Mouse (Mus musculus) MEL (cell line): ENCODE measurements around the gene Lifr. TPM values are rescaled to one million over a fixed set of nuclear protein-coding genes. Genes with fewer than 3 reads are reported as not detected.

Experiments used
- DNase-seq: peaks from one replicate; pipeline ENCODE4 v3.0.0; 2011; ENCODE audit warnings: low read depth, low spot score
- H3K27ac ChIP-seq: 2 replicates; pipeline ENCODE4 v1.5.1; 2012; ENCODE audit warnings: low read depth, mild to moderate bottlenecking, control low read depth, low read length, moderate library complexity; ENCODE audit not compliant: control insufficient read depth
- H3K27me3 ChIP-seq, 2 experiments: fragments of 150-350 bp in 1 of 2; sonication (generic) in 1 of 2; 2 replicates each; pipeline ENCODE4 v1.6.1; 2012; ENCODE audit warnings: low read length in 2 of 2, mild to moderate bottlenecking in 2 of 2, improper control_type of control experiment in 1 of 2, moderate library complexity in 1 of 2; ENCODE audit not compliant: insufficient read depth in 2 of 2, control insufficient read depth in 1 of 2
- H3K36me3 ChIP-seq, 2 experiments: 2 replicates each; pipeline ENCODE4 v1.6.1; 2012 to 2014; ENCODE audit warnings: low read length in 2 of 2, improper control_type of control experiment in 1 of 2, inconsistent platforms in 1 of 2, mild to moderate bottlenecking in 1 of 2; ENCODE audit not compliant: insufficient read depth in 2 of 2, control insufficient read depth in 1 of 2
- H3K4me1 ChIP-seq, 2 experiments: fragments of 150-350 bp in 1 of 2; sonication (generic) in 1 of 2; 2 replicates each; pipeline ENCODE4 v1.6.1; 2012; ENCODE audit warnings: low read length in 2 of 2, improper control_type of control experiment in 1 of 2, mild to moderate bottlenecking in 1 of 2; ENCODE audit not compliant: insufficient read depth in 2 of 2, control insufficient read depth in 1 of 2
- H3K4me3 ChIP-seq, 2 experiments: fragments of 150-350 bp in 1 of 2; sonication (generic) in 1 of 2; 2 replicates each; pipeline ENCODE4 v1.5.1; 2012; ENCODE audit warnings: low read depth in 2 of 2, low read length in 2 of 2, mild to moderate bottlenecking in 2 of 2, moderate library complexity in 2 of 2, control low read depth in 1 of 2, improper control_type of control experiment in 1 of 2; ENCODE audit not compliant: control insufficient read depth in 1 of 2, insufficient read depth in 1 of 2
- H3K79me2 ChIP-seq: 2 replicates; pipeline ENCODE4 v1.6.1; 2012; ENCODE audit warnings: mild to moderate bottlenecking, low read length, moderate library complexity; ENCODE audit not compliant: control insufficient read depth, poor library complexity, insufficient read depth
- H3K9ac ChIP-seq: 2 replicates; pipeline ENCODE4 v1.6.1; 2012; ENCODE audit warnings: low read depth, mild to moderate bottlenecking, control low read depth, low read length, moderate library complexity; ENCODE audit not compliant: control insufficient read depth, poor library complexity, severe bottlenecking
- H3K9me3 ChIP-seq: fragments of 150-350 bp; sonication (generic); replicated peaks from 2 replicates; pipeline ENCODE4 v1.6.1; 2012; ENCODE audit warnings: mild to moderate bottlenecking, low read length, improper control_type of control experiment, moderate library complexity; ENCODE audit not compliant: insufficient read depth
- CHD1 ChIP-seq: IDR thresholded peaks from 2 replicates; pipeline ENCODE4 v1.6.1; 2012; ENCODE audit warnings: low read depth, mild to moderate bottlenecking, inconsistent platforms, low read length, improper control_type of control experiment
- CHD2 ChIP-seq: IDR thresholded peaks from 2 replicates; pipeline ENCODE4 v1.6.1; 2011; ENCODE audit warnings: low read length, improper control_type of control experiment
- E2F4 ChIP-seq: IDR thresholded peaks from 2 replicates; pipeline ENCODE4 v1.6.1; 2011; ENCODE audit warnings: low read depth, low read length, improper control_type of control experiment, borderline replicate concordance
- ETS1 ChIP-seq: IDR thresholded peaks from 2 replicates; pipeline ENCODE4 v1.6.1; 2012; ENCODE audit warnings: low read depth, mild to moderate bottlenecking, inconsistent platforms, low read length, improper control_type of control experiment, moderate library complexity
- GABPA ChIP-seq: IDR thresholded peaks from 2 replicates; pipeline ENCODE4 v1.6.1; 2012; ENCODE audit warnings: low read depth, mild to moderate bottlenecking, inconsistent platforms, low read length, improper control_type of control experiment, moderate library complexity
- GATA1 ChIP-seq: IDR thresholded peaks from 2 replicates; pipeline ENCODE4 v1.6.1; 2011; ENCODE audit warnings: low read depth, low read length, improper control_type of control experiment
- HCFC1 ChIP-seq: IDR thresholded peaks from 2 replicates; pipeline ENCODE4 v1.6.1; 2012; ENCODE audit warnings: low read depth, mild to moderate bottlenecking, inconsistent platforms, low read length, improper control_type of control experiment, moderate library complexity
- KAT2A ChIP-seq: conservative IDR thresholded peaks from 2 replicates; pipeline ENCODE4 v1.6.1; 2012; ENCODE audit warnings: low read depth, low read length, improper control_type of control experiment, inconsistent platforms
- MAZ ChIP-seq: IDR thresholded peaks from 2 replicates; pipeline ENCODE4 v1.6.1; 2012; ENCODE audit warnings: low read depth, mild to moderate bottlenecking, inconsistent platforms, low read length, improper control_type of control experiment
- MEF2A ChIP-seq: IDR thresholded peaks from 2 replicates; pipeline ENCODE4 v1.6.1; 2014; ENCODE audit warnings: low read depth, mild to moderate bottlenecking, inconsistent platforms, low read length, improper control_type of control experiment; ENCODE audit not compliant: poor library complexity, insufficient replicate concordance, severe bottlenecking; ENCODE audit errors: extremely low read depth
- MXI1 ChIP-seq: IDR thresholded peaks from 2 replicates; pipeline ENCODE4 v1.6.1; 2011; ENCODE audit warnings: mild to moderate bottlenecking, low read depth, low read length, improper control_type of control experiment
- MYB ChIP-seq: IDR thresholded peaks from 2 replicates; pipeline ENCODE4 v1.6.1; 2011; ENCODE audit warnings: mild to moderate bottlenecking, low read depth, low read length, improper control_type of control experiment
- NELFE ChIP-seq: IDR thresholded peaks from 2 replicates; pipeline ENCODE4 v1.6.1; 2011; ENCODE audit warnings: low read depth, low read length, improper control_type of control experiment
- NRF1 ChIP-seq: IDR thresholded peaks from 2 replicates; pipeline ENCODE4 v1.6.1; 2014; ENCODE audit warnings: low read depth, mild to moderate bottlenecking, inconsistent platforms, low read length, improper control_type of control experiment, moderate library complexity; ENCODE audit not compliant: poor library complexity, insufficient read depth, severe bottlenecking
- POLR2A ChIP-seq, 2 experiments: IDR thresholded peaks; 2 replicates each; pipeline ENCODE4 v1.6.1; 2011 to 2012; ENCODE audit warnings: low read length in 2 of 2, mild to moderate bottlenecking in 2 of 2, control low read depth in 1 of 2, improper control_type of control experiment in 1 of 2, low read depth in 1 of 2, moderate library complexity in 1 of 2; ENCODE audit not compliant: control insufficient read depth in 1 of 2, insufficient read depth in 1 of 2, poor library complexity in 1 of 2
- POLR2AphosphoS2 ChIP-seq: IDR thresholded peaks from 2 replicates; pipeline ENCODE4 v1.6.1; 2011; ENCODE audit warnings: low read length, improper control_type of control experiment
- RAD21 ChIP-seq: IDR thresholded peaks from 2 replicates; pipeline ENCODE4 v1.6.1; 2011; ENCODE audit warnings: mild to moderate bottlenecking, low read depth, low read length, improper control_type of control experiment
- RCOR1 ChIP-seq: IDR thresholded peaks from 2 replicates; pipeline ENCODE4 v1.6.1; 2012; ENCODE audit warnings: low read depth, mild to moderate bottlenecking, inconsistent platforms, low read length, improper control_type of control experiment
- ZC3H11A ChIP-seq: IDR thresholded peaks from 2 replicates; pipeline ENCODE4 v1.6.1; 2012; ENCODE audit warnings: low read depth, mild to moderate bottlenecking, inconsistent platforms, low read length, improper control_type of control experiment
- ZMIZ1 ChIP-seq: IDR thresholded peaks from 2 replicates; pipeline ENCODE4 v1.6.1; 2012; ENCODE audit warnings: low read depth, mild to moderate bottlenecking, inconsistent platforms, low read length, improper control_type of control experiment, moderate library complexity
- ZNF384 ChIP-seq: IDR thresholded peaks from 2 replicates; pipeline ENCODE4 v1.6.1; 2012; ENCODE audit warnings: low read depth, mild to moderate bottlenecking, inconsistent platforms, low read length, improper control_type of control experiment
- polyA plus RNA-seq, 2 experiments: library from polyadenylated mRNA; stranded (reverse) in 1 of 2; unstranded in 1 of 2; fragments of >175 nt in 1 of 2; fragments of >200 nt in 1 of 2; gene quantifications; 2 replicates each; pipeline versions ENCODE4 v1.2.1 to v1.2.4; 2012; ENCODE audit warnings: low replicate concordance in 2 of 2, low read depth in 1 of 2; ENCODE audit not compliant: insufficient read length in 2 of 2, insufficient read depth in 1 of 2, missing spikeins in 1 of 2
- total RNA-seq: library from RNA; depleted of rRNA; stranded (reverse); fragments of 300-350 nt; gene quantifications from 2 replicates; pipeline ENCODE4 v1.2.3, GENCODE M21; 2012

The Lifr gene
- total and polyA plus RNA-seq, 3 experiments = not detected

GRCm38 (mm10) chr15:7070199-7070794, 20.1 kb upstream of the Lifr start:
- no peak for DNase-seq
- TF ChIP-seq E2F4 (no peak), HCFC1 (no peak), ZMIZ1 (no peak), POLR2A (IDR thresholded peaks at IDR 0.05; ENCODE audit: control insufficient read depth in 1 of 2, insufficient read depth in 1 of 2, low read depth in 1 of 2, low read length in 2 of 2, poor library complexity in 1 of 2) (no peak), ZC3H11A (no peak), GABPA (no peak), MAZ (no peak), MEF2A (no peak), RAD21 (no peak), ZNF384 (no peak), NELFE (no peak), NRF1 (no peak), CHD1 (no peak), ETS1 (no peak), MXI1 (no peak), GATA1 (no peak), KAT2A (no peak), RCOR1 (no peak), CHD2 (no peak), POLR2AphosphoS2 (no peak)
- no peak overlapping the region for H3K4me3 ChIP-seq
- H3K27ac ChIP-seq = no peak overlapping the region
- H3K9me3 ChIP-seq = no peaks in the 10 kb centered on the region
- H3K36me3 ChIP-seq = no peaks in the 10 kb centered on the region
- no peaks in the 10 kb centered on the region for H3K79me2 ChIP-seq
- no peaks in the 10 kb centered on the region for H3K4me1 ChIP-seq
- H3K27me3 ChIP-seq = peaks cover 0 to 1% of the 10 kb centered on the region in 2 experiments; a peak in 1 of 4 replicates
- no peak overlapping the region for H3K9ac ChIP-seq

- no peak for DNase-seq
Measured at GRCm38 (mm10) chr15:7073269-7073668, 17.1 kb upstream of the Lifr start.

More at GRCm38 (mm10) chr15:7073269-7073668, 17.1 kb upstream of the Lifr start:
- Histone ChIP-seq H3K36me3 (no peaks in the 10 kb centered on the region), H3K4me1 (no peaks in the 10 kb centered on the region), H3K27me3 (peaks cover 0 to 1% of the 10 kb centered on the region in 2 experiments; a peak in 1 of 4 replicates), H3K9me3 (no peaks in the 10 kb centered on the region), H3K27ac (no peak overlapping the region), H3K4me3 (no peak overlapping the region), H3K9ac (no peak overlapping the region), H3K79me2 (no peaks in the 10 kb centered on the region)
- TF ChIP-seq MYB = no peak
